Mouse (Mus musculus) kidney, embryonic 15.5 days (tissue): Measurements from ENCODE around the gene Rundc3a. TPM values are rescaled to one million over a fixed set of nuclear protein-coding genes. Genes with fewer than 3 reads are reported as not detected.

Source experiments
- ATAC-seq: fragments of 200-750 bp; cut with Nextera tagmentation; replicated peaks from 2 replicates; pipeline ENCODE4 v1.8.0; 2017; ENCODE audit warnings: moderate TSS enrichment; ENCODE audit not compliant: low FRiP score
- H3K27ac ChIP-seq: fragments of 300-500 bp; sonication (generic); 2 replicates; pipeline ENCODE4 v1.5.1; 2015; ENCODE audit warnings: mild to moderate bottlenecking, inconsistent platforms
- H3K27me3 ChIP-seq: fragments of 300-500 bp; sonication (generic); 2 replicates; pipeline ENCODE4 v1.6.1; 2015; ENCODE audit warnings: inconsistent platforms
- H3K36me3 ChIP-seq: fragments of 300-500 bp; sonication (generic); 2 replicates; pipeline ENCODE4 v1.6.1; 2015; ENCODE audit warnings: inconsistent platforms
- H3K4me1 ChIP-seq: fragments of 300-500 bp; sonication (generic); 2 replicates; pipeline ENCODE4 v1.6.1; 2015; ENCODE audit warnings: inconsistent platforms
- H3K4me2 ChIP-seq: fragments of 300-500 bp; sonication (generic); 2 replicates; pipeline ENCODE4 v1.6.1; 2015; ENCODE audit warnings: moderate library complexity, mild to moderate bottlenecking, inconsistent platforms
- H3K4me3 ChIP-seq: fragments of 300-500 bp; sonication (generic); replicated peaks from 2 replicates; pipeline ENCODE4 v1.5.1; 2015; ENCODE audit warnings: mild to moderate bottlenecking, inconsistent platforms
- H3K9ac ChIP-seq: fragments of 300-500 bp; sonication (generic); 2 replicates; pipeline ENCODE4 v1.6.1; 2015; ENCODE audit warnings: mild to moderate bottlenecking, inconsistent platforms
- H3K9me3 ChIP-seq: fragments of 300-500 bp; sonication (generic); replicated peaks from 2 replicates; pipeline ENCODE4 v1.6.1; 2016; ENCODE audit warnings: inconsistent platforms
- WGBS: fragments of 180-500 bp; shearing (Covaris S2); methylation state at CpG from one replicate; pipeline ENCODE4 v1.1.7; 2015; ENCODE audit warnings: mixed read lengths; 5-methylcytosine and 5-hydroxymethylcytosine counted together
- polyA plus RNA-seq: library from polyadenylated mRNA; unstranded; fragments of >200 nt; fragmentation: Nextera tagmentation; extraction: Ambion mirVana; gene quantifications from 2 replicates; pipeline ENCODE4 v1.2.1, GENCODE M21; 2015

Rundc3a gene
- polyA plus RNA-seq, 1 experiment from 2014 or later, result 4.9 TPM

GRCm38 (mm10) chr11:102370285-102370684 lies 22.9 kb upstream of the Rundc3a start:
- WGBS, result 50% methylated on average over 7 of the region's 7 CpGs
- H3K9me3 ChIP-seq, result no peaks in the 10 kb centered on the region
- H3K27me3 ChIP-seq, result peaks cover 16% of the 10 kb centered on the region
- H3K9ac ChIP-seq, result no peak overlapping the region
- H3K4me2 ChIP-seq, result no peak overlapping the region
- no peak for ATAC-seq
- H3K4me3 ChIP-seq, result no peak overlapping the region
- peaks cover 11% of the 10 kb centered on the region for H3K4me1 ChIP-seq
- H3K27ac ChIP-seq, result no peak overlapping the region
- H3K36me3 ChIP-seq, result no peaks in the 10 kb centered on the region

DNA sequence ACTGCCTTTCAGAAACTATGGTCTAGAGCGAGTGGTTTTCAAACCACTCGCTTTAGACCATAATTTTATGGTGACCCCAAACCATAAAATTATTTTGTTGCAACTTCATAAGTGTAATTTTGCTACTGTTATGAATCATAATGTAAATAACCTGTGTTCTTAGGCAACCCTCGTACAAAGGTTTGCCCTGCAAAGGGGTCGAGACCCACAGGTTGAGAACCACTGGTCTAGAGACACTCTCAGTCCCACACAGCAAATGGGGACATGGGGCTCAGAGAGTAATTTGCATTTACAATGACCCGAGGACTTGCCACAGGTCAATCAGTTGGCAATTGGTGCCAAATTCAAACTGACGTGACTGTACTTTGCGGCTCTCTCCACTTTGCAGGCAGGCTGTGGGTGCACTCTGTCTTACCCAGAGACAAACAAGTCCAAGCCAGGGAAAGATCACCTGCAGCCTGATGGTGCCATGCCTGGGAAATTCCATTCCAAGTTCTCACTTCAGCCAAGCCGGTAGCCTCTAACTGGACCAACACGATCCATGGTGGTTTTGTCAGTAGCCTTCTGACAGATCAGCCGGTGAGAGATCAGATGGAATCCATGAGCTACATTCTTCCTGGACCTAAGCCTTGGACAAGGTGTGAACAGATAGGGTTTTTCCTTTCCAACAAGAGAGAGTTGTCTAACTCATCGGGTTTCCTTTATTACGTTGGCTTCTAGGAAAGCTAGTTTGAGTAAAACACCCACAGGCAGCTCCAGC lies 21.1 kb upstream of the Rundc3a start:
- H3K4me1 ChIP-seq, result peaks cover 26% of the 10 kb centered on the region
- H3K27me3 ChIP-seq, result peaks cover 16% of the 10 kb centered on the region
- no peak overlapping the region for H3K4me3 ChIP-seq
- no peak overlapping the region for H3K27ac ChIP-seq
- H3K9me3 ChIP-seq, result no peaks in the 10 kb centered on the region
- no peaks in the 10 kb centered on the region for H3K36me3 ChIP-seq
- no peak for ATAC-seq
- 82% methylated on average over 12 of the region's 12 CpGs for WGBS
- H3K4me2 ChIP-seq, result no peak overlapping the region
- H3K9ac ChIP-seq, result no peak overlapping the region

DNA sequence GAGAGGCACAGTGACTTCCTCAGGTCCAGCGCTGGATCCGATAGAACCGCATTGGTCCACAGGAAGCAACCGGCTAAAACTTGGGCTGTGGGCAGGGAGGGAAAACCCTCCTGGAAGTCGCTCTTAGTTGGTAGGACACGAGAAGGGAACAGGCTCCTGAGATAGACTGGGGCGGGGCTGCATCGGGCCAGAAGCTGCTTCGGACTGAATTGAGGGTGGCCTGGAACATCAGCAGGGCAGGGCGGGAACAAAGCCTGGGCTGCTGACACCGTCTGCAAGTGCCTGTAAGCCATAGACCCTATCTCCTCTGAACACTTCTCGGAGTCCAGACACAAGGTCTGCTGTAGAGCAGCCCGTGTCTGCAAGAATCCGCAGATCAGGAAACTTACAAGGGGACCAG lies 20.3 kb upstream of the Rundc3a start:
- Histone ChIP-seq H3K27me3 (peaks cover 16% of the 10 kb centered on the region), H3K4me1 (peaks cover 26% of the 10 kb centered on the region), H3K4me2 (no peak overlapping the region), H3K27ac (no peak overlapping the region), H3K36me3 (no peaks in the 10 kb centered on the region), H3K4me3 (no peak overlapping the region), H3K9me3 (no peaks in the 10 kb centered on the region), H3K9ac (no peak overlapping the region)
- ATAC-seq, result no peak
- 40% methylated on average over 14 of the region's 14 CpGs for WGBS

DNA sequence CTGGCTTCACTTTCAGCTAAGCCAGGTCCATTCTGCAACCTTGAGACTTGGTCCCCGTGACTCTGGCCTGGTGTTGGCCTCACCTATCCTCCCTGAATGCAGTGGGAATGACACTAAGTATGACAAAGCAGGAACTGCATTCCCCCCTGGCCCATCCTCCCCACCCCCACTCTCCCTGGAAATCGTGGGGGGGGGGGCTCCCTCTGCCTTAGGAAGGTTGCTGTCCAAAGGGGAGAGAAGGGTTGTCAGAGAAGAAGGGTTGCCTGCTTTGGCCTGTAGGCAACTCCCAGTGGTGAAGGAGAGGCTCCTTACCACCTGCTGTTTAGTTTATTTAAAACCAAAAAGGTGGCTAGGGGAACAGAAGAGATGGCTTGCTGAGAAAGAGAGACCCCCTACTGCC lies 19.6 kb upstream of the Rundc3a start:
- H3K4me2 ChIP-seq, result no peak overlapping the region
- ATAC-seq, result no peak
- H3K27ac ChIP-seq, result no peak overlapping the region
- 0 out of 2 replicates have a peak, but pooled peaks cover 2% of the 10 kb centered on the region for H3K9me3 ChIP-seq
- H3K9ac ChIP-seq, result no peak overlapping the region
- WGBS, result 38% methylated on average over 2 of the region's 2 CpGs
- peaks cover 16% of the 10 kb centered on the region for H3K27me3 ChIP-seq
- H3K36me3 ChIP-seq, result no peaks in the 10 kb centered on the region
- H3K4me1 ChIP-seq, result peaks cover 26% of the 10 kb centered on the region
- no peak overlapping the region for H3K4me3 ChIP-seq

- Histone ChIP-seq H3K4me3 (no peak overlapping the region), H3K4me1 (peaks cover 22% of the 10 kb centered on the region), H3K9ac (no peak overlapping the region), H3K27ac (no peak overlapping the region), H3K9me3 (0 out of 2 replicates have a peak, but pooled peaks cover 4% of the 10 kb centered on the region), H3K27me3 (peaks cover 16% of the 10 kb centered on the region), H3K4me2 (no peak overlapping the region), H3K36me3 (no peaks in the 10 kb centered on the region)
- 81% methylated on average over 7 of the region's 7 CpGs for WGBS
- ATAC-seq, result no peak
Measured at GRCm38 (mm10) chr11:102374108-102374725, 19.0 kb upstream of the Rundc3a start.

DNA sequence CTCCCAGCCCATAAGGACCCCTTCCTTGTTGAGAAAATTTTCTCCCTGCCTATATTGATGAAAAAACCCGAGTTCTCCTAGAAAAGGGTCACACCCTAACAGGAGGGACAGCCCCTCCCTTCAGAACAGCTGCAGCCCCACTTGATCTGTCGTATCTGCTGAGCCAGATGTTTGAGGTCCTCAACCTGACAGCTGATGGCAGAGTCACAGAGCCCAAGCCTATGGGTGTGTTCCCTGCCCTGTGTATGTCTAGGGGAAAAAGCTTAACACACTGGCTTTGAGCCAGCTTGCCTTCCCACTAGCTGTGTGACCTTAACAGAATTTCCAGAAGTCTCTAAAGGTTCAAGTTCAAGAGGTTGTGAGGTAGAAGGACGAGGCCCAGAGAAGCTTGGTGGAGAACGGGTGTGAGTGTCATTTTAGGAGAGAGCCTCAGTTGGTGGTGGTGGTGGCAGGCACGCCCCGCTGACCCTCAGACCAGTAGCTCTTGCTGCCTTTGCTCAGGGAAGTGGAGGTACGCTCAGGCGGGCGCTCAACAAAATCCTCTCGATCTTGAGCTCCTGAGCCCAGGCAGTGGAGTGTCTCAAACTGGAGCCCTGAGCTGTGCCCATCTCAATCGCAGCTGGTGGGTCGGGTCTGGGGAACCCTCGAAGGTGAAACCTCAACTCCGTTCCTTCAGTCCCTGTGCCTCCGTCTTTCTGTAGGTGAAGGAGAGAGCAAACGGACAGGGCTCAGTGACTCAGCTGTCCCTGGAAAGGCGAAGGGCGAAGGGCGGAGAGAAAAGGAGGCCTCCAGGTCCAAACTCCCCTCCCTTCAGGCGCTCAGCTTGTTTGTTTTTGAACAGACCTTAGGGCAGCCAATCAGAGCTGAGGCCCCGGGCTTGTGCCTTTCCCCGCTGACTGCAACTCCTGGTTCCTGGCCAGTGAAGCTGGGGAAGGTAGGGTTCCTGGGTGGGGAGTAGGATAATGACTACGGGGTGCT lies 17.7 kb upstream of the Rundc3a start:
- H3K27ac ChIP-seq, result peak overlapping the region; percentile 64
- peaks cover 16% of the 10 kb centered on the region for H3K27me3 ChIP-seq
- no peaks in the 10 kb centered on the region for H3K36me3 ChIP-seq
- H3K9me3 ChIP-seq, result 0 out of 2 replicates have a peak, but pooled peaks cover 4% of the 10 kb centered on the region
- H3K4me3 ChIP-seq, result peak overlapping the region; percentile 24
- H3K4me1 ChIP-seq, result peaks cover 19% of the 10 kb centered on the region
- H3K4me2 ChIP-seq, result peak overlapping the region; percentile 58
- peak overlapping the region; percentile 32; the same call in 1 of the 2 replicates for H3K9ac ChIP-seq
- peak; percentile 87 for ATAC-seq
- WGBS, result 4% methylated on average over 23 of the region's 23 CpGs

- 0 out of 2 replicates have a peak overlapping the region, but pooled peaks have one; percentile 6 for H3K27ac ChIP-seq
- H3K4me1 ChIP-seq, result peaks cover 22% of the 10 kb centered on the region
- peaks cover 16% of the 10 kb centered on the region for H3K27me3 ChIP-seq
- ATAC-seq, result no peak
- H3K4me3 ChIP-seq, result peak overlapping the region; percentile 24
- no peaks in the 10 kb centered on the region for H3K36me3 ChIP-seq
- peak overlapping the region; percentile 58 for H3K4me2 ChIP-seq
- WGBS, result 20% methylated on average over 8 of the region's 8 CpGs
- H3K9ac ChIP-seq, result peak overlapping the region; percentile 32; the same call in 1 of the 2 replicates
- H3K9me3 ChIP-seq, result 0 out of 2 replicates have a peak, but pooled peaks cover 4% of the 10 kb centered on the region
Measured at GRCm38 (mm10) chr11:102376196-102376835, 16.9 kb upstream of the Rundc3a start.

DNA sequence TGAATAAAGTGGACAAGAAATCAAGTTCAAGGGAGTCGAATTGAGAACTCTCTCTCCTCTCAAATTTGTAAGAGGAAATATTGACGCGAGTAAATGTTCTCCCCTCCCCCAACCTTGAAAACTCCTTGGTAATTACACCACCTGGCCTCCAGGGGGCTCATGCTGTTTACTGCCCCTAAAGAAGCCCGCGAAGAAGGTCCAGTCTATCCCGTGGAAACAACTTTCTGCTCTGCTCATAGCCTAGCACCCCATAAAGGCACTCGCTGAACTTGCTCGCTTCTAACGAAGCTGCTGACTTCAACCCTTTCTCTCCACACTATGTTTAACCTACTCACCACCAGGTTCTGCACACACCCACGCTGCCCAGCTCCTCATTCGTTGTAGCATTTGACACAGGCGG lies 16.0 kb upstream of the Rundc3a start:
- Histone ChIP-seq H3K4me3 (no peak overlapping the region), H3K36me3 (no peaks in the 10 kb centered on the region), H3K4me1 (peaks cover 22% of the 10 kb centered on the region), H3K9ac (no peak overlapping the region), H3K27ac (no peak overlapping the region), H3K4me2 (no peak overlapping the region), H3K9me3 (0 out of 2 replicates have a peak, but pooled peaks cover 4% of the 10 kb centered on the region), H3K27me3 (peaks cover 13% of the 10 kb centered on the region)
- WGBS, result 65% methylated on average over 12 of the region's 12 CpGs
- ATAC-seq, result no peak

DNA sequence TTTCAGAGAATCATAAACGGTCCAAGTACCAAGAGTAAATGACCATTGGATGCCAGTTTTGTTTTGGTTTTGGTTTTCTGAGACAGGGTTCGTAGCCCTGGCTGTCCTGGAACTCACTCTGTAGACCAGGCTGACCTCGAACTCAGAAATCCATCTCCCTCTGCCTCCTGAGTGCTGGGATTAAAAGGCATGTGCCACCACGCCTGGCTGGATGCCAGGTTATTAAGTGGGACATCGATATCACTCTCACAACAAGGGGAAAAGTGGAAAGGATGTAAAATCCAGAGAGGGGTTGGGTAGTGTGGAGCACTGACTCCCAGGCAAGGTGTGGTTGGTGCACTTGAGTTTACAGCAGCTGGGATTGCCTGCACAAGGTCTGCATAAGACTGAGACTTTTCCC lies 13.1 kb upstream of the Rundc3a start:
- no peaks in the 10 kb centered on the region for H3K27me3 ChIP-seq
- no peak for ATAC-seq
- H3K9ac ChIP-seq, result no peak overlapping the region
- no peak overlapping the region for H3K4me3 ChIP-seq
- no peak overlapping the region for H3K4me2 ChIP-seq
- 72% methylated on average over 5 of the region's 5 CpGs for WGBS
- peaks cover 19% of the 10 kb centered on the region for H3K4me1 ChIP-seq
- H3K36me3 ChIP-seq, result no peaks in the 10 kb centered on the region
- H3K9me3 ChIP-seq, result 0 out of 2 replicates have a peak, but pooled peaks cover 4% of the 10 kb centered on the region
- H3K27ac ChIP-seq, result no peak overlapping the region

DNA sequence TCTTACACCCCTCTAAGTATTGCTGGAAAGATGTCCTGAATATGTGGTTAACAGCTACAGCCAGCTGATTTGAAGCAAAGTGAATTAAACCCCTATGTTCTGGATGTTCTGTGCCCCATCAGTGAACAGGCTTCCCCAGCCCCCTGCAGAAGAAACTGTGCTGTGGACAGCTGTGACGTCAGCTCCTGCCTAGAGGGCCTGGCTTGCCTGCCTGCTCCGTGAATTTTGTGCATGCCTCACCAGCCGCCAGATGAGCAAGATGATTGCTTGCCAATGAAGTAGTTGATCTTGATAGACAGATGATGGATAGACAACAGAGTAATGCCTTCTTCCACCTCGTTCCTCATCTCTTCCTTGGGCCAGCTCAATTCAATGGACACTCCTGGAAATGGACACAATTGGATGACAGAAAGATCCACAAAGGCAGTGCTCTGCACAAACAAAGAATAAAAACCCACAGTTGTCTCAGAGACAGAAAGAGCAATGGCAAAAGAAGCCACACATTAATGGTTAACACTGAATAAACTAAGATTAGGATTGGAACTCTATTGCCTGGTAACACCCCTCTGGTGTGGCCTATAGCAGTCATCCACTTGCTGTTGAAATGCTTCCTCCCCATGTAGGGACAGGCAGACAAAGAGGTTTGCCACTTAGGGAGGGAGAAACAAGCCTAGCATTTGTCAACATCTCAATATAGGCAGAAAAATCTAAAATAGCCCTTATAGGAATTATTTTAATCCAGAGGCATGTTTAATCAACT lies 11.7 kb upstream of the Rundc3a start:
- Histone ChIP-seq H3K9ac (no peak overlapping the region), H3K36me3 (no peaks in the 10 kb centered on the region), H3K4me1 (peaks cover 5% of the 10 kb centered on the region), H3K4me2 (no peak overlapping the region), H3K27ac (no peak overlapping the region), H3K27me3 (no peaks in the 10 kb centered on the region), H3K9me3 (0 out of 2 replicates have a peak, but pooled peaks cover 4% of the 10 kb centered on the region), H3K4me3 (no peak overlapping the region)
- WGBS, result 47% methylated on average over 4 of the region's 4 CpGs
- ATAC-seq, result no peak

- H3K36me3 ChIP-seq, result no peaks in the 10 kb centered on the region
- H3K27me3 ChIP-seq, result no peaks in the 10 kb centered on the region
- 0 out of 2 replicates have a peak, but pooled peaks cover 3% of the 10 kb centered on the region for H3K4me1 ChIP-seq
- no peak overlapping the region for H3K9ac ChIP-seq
- ATAC-seq, result no peak
- no peak overlapping the region for H3K4me3 ChIP-seq
- H3K27ac ChIP-seq, result no peak overlapping the region
- H3K9me3 ChIP-seq, result 0 out of 2 replicates have a peak, but pooled peaks cover 4% of the 10 kb centered on the region
- 88% methylated on average over 3 of the region's 3 CpGs for WGBS
- no peak overlapping the region for H3K4me2 ChIP-seq
Measured at GRCm38 (mm10) chr11:102382794-102383193, 10.4 kb upstream of the Rundc3a start.
